Mouse (Mus musculus): ENCODE measurements around the gene Cfap77.

Cfap77 gene

DNA sequence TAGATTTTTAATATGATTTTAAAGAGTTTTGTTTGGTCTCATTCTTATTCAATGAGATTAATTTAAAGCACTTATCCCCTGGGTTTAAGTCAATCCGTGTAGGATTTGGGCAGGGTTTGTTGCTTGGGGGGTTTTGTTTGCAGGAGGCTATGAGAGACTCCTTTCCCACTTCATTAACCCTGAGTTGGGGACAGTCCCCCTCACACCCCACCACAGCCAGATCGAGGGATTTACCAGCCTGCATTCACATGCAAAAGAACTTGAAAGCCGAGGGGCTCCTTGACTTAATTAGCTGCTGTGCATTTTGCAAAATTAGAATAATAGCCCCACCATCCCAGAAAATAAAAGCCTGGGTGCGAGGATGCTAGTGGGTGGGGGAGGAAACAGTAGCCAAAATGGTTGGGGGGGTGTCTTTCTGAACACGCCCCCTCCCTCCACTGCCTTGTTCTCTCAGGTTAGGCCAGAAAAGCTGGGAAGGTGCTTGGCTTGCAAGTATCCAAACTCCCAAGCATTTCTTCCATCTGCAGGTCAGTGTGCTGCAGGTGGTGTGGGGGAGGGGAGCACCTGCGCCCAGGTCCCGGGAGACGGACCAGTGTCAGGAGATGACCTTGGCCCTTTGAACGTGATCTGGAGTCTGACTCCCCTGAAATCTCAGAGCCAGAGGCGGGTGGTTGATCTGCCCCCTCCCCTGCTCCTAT lies 147.0 kb downstream of the Cfap77 start:
- DNase-seq (ENCODE audit: low read depth, low spot score): peak; percentile 16

DNA sequence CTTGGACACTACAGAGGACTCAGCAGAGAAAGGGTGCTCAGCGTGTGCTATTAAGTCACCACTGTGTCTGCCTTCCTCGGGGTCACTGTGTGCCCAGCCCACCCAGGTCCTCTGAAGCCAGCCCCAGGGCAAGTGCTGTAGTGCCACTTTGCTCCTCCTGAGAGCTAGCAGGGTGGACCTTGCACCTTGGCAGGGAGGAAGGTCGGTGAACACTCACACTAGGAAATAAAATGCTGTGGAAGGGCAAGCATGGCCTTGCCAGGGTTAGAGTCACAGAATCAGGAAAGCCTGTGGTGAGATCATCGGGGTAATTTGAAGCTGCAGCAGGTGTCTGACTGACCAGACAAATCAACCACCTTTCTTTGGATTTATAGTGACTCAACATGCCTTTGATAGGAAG lies 149.3 kb downstream of the Cfap77 start:
- DNase-seq (ENCODE audit: low read depth, low spot score): no peak

GRCm38 (mm10) chr2:28904786-28905185 lies 150.1 kb downstream of the Cfap77 start:
- DNase-seq (ENCODE audit: low read depth, low spot score): no peak

GRCm38 (mm10) chr2:28903871-28904270 lies 151.0 kb downstream of the Cfap77 start:
- DNase-seq (ENCODE audit: low read depth, low spot score): no peak

- no peak for DNase-seq (ENCODE audit: low read depth, low spot score)
Observed at GRCm38 (mm10) chr2:28902291-28902690, 152.6 kb downstream of the Cfap77 start.

- no peak for DNase-seq (ENCODE audit: low read depth, low spot score)
Observed at GRCm38 (mm10) chr2:28897340-28897899, 157.4 kb downstream of the Cfap77 start.

DNA sequence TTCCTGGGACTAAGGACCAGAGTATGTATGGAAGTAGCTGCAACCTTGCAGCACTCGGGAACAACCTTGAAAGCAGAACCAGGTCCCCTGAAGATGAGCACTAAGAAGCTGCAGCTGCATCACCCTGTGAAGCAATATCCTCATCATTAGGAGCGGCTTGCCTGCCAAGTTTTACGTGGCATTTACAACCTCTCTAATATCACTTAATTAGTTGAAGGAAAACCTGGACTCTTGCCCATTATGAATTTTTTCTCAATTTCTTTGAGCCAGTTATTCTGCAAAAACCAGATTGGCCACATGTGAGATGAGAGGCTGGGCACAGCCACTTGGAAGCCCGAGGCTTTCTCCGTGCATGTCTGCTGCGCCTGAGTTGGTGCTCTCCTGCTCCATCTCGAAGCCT lies 159.0 kb downstream of the Cfap77 start:
- no peak for DNase-seq (ENCODE audit: low read depth, low spot score)

GRCm38 (mm10) chr2:28893526-28893925 lies 161.3 kb downstream of the Cfap77 start:
- DNase-seq (ENCODE audit: low read depth, low spot score): no peak

- DNase-seq (ENCODE audit: low read depth, low spot score): no peak
Observed at GRCm38 (mm10) chr2:28892796-28893195, 162.1 kb downstream of the Cfap77 start.

- DNase-seq (ENCODE audit: low read depth, low spot score): no peak
Observed at GRCm38 (mm10) chr2:28884914-28885313, 170.0 kb downstream of the Cfap77 start.

GRCm38 (mm10) chr2:28882826-28883485 lies 171.9 kb downstream of the Cfap77 start:
- no peak for DNase-seq (ENCODE audit: low read depth, low spot score)

- DNase-seq (ENCODE audit: low read depth, low spot score): no peak
Observed at GRCm38 (mm10) chr2:28882047-28882446, 172.8 kb downstream of the Cfap77 start.

- DNase-seq (ENCODE audit: low read depth, low spot score): no peak
Observed at GRCm38 (mm10) chr2:28881275-28881674, 173.6 kb downstream of the Cfap77 start.

All from forelimb bud, embryonic 11.5 days (tissue).